Mouse (Mus musculus) activated CD4-positive, CD25-positive, alpha-beta regulatory T cell, adult 4 months (primary cell): ENCODE data around the gene Slain2. TPM values are rescaled to one million over a fixed set of nuclear protein-coding genes. Genes with fewer than 3 reads are reported as not detected.

Experiments used
- ATAC-seq: one replicate; pipeline ENCODE4 v1.8.0; 2017
- polyA plus RNA-seq, 2 experiments: library from polyadenylated mRNA; unstranded; fragments of 100-300 nt; shearing (Covaris generic); gene quantifications; one replicate each; pipeline ENCODE4 v1.2.1; 2017

The Slain2 gene
- polyA plus RNA-seq, 2 experiments from 2014 or later, result 11.7 to 13.9 TPM

- peak; percentile 36 for ATAC-seq
Observed at GRCm38 (mm10) chr5:73013611-73014287, 99.6 kb downstream of the Slain2 start.

GRCm38 (mm10) chr5:73014745-73015144 is 100.6 kb downstream of the Slain2 start:
- no peak for ATAC-seq

DNA sequence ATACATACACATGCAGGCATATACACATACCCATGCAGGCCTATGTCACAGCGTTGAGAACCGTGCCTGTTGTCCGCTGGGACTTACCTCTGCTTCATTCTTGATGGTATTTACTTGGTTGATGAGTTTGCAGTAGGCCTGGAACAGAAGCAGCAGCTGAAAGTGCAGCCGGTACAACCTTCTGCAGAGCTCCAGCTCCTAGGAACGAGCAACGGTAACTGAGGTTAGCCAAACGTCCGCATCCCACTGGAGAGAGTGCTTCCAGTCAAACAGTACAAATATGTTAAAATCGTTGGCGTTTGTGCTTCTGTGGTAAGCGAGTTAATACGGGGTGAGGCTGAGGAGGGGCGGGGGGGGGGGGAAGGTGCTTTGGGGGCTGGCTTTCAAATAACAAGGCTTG is 109.7 kb downstream of the Slain2 start:
- no peak for ATAC-seq

Other genes starting within 250 kb of the Slain2 start
- gene Txk, start 161.5 kb upstream of the Slain2 start, polyA plus RNA-seq, result 10 to 100 TPM; 59.1 to 67.0 TPM
- 10 to 100 TPM; 10.1 to 10.6 TPM for gene Tec, start 45.8 kb upstream of the Slain2 start, polyA plus RNA-seq
- not detected for gene Gm10135, start 60.4 kb downstream of the Slain2 start, polyA plus RNA-seq
- gene Slc10a4, start 92.6 kb downstream of the Slain2 start, polyA plus RNA-seq, result not detected